Mouse (Mus musculus) lung, adult 2 months (tissue): Measurements from ENCODE around the gene Cacna1g. TPM values are rescaled to one million over a fixed set of nuclear protein-coding genes. Genes with fewer than 3 reads are reported as not detected.

Source experiments
- DNase-seq: peaks from one replicate; pipeline ENCODE4 v3.0.0; 2022
- H3K4me1 ChIP-seq: fragments of 200-500 bp; 2 replicates; pipeline ENCODE4 v1.6.1; 2011; ENCODE audit warnings: low read length; ENCODE audit not compliant: control insufficient read depth, insufficient read depth
- H3K4me3 ChIP-seq: fragments of 200-500 bp; replicated peaks from 2 replicates; pipeline ENCODE3; 2011; ENCODE audit warnings: low read depth, mild to moderate bottlenecking, control low read depth, low read length; ENCODE audit errors: extremely low read depth
- CTCF ChIP-seq: fragments of 200-500 bp; IDR thresholded peaks from 2 replicates; pipeline ENCODE4 v1.5.1; 2011; ENCODE audit warnings: mild to moderate bottlenecking, low read length, control low read depth; ENCODE audit not compliant: insufficient read depth
- POLR2A ChIP-seq: fragments of 200-500 bp; IDR thresholded peaks from 2 replicates; pipeline ENCODE4 v1.6.1; 2011; ENCODE audit warnings: low read depth, mild to moderate bottlenecking, control low read depth, low read length, borderline replicate concordance; ENCODE audit errors: extremely low read depth
- WGBS: fragments of 180-500 bp; shearing (Covaris S2); methylation state at CpG from one replicate; pipeline ENCODE4 v1.1.7; 2018; 5-methylcytosine and 5-hydroxymethylcytosine counted together
- polyA plus RNA-seq: library from polyadenylated mRNA; depleted of rRNA; stranded (reverse); fragments of >200 nt; gene quantifications from 2 replicates; pipeline ENCODE4 v1.2.3, GENCODE M21; 2012; rRNA removed

Gene Cacna1g
- 3.5 and 4.3 TPM in 2 replicates for polyA plus RNA-seq

- Histone ChIP-seq H3K4me3 (peak within 1 kb of the TSS; percentile 10), H3K4me1 (peaks cover 4% of the 10 kb centered on the region; the same call in 1 of the 2 replicates)
- under 1% methylated on average over 60 of the region's 71 CpGs for WGBS
- DNase-seq: peak; percentile 83
- TF ChIP-seq CTCF (no peak), POLR2A (no peak)
Observed at GRCm38 (mm10) chr11:94473707-94474543, at the start of gene Cacna1g. Cacna1g (minus strand) TSS chr11:94474198.

GRCm38 (mm10) chr11:94521219-94521843 lies 47.3 kb upstream of the Cacna1g start, which contains the start of gene Mycbpap:
Mycbpap (minus strand) TSS chr11:94521742.
- peak; percentile 79 for DNase-seq
- peak within 1 kb of the TSS; percentile 68 for H3K4me3 ChIP-seq
- H3K4me1 ChIP-seq: no peaks in the 10 kb centered on the region; the same call in 1 of the 2 replicates
- TF ChIP-seq POLR2A (0 out of 2 replicates have a peak, but pooled peaks have one; percentile 14), CTCF (no peak)
- 3% methylated on average over 42 of the region's 42 CpGs for WGBS

GRCm38 (mm10) chr11:94513452-94513851 lies 39.5 kb upstream of the Cacna1g start:
- WGBS: 43% methylated on average over 8 of the region's 9 CpGs
- Histone ChIP-seq H3K4me3 (no peak overlapping the region), H3K4me1 (0 out of 2 replicates have a peak, but pooled peaks cover 2% of the 10 kb centered on the region)
- no peak for DNase-seq
- no peak for TF ChIP-seq CTCF

- Histone ChIP-seq H3K4me3 (no peak overlapping the region), H3K4me1 (0 out of 2 replicates have a peak, but pooled peaks cover 2% of the 10 kb centered on the region)
- no peak for DNase-seq
- TF ChIP-seq POLR2A: no peak
- TF ChIP-seq CTCF: no peak
- WGBS: 69% methylated on average over 10 of the region's 10 CpGs
Observed at GRCm38 (mm10) chr11:94508976-94509375, 35.0 kb upstream of the Cacna1g start.

GRCm38 (mm10) chr11:94501482-94501881 lies 27.5 kb upstream of the Cacna1g start:
- Histone ChIP-seq H3K4me3 (no peak overlapping the region), H3K4me1 (peaks cover 5% of the 10 kb centered on the region)
- DNase-seq: no peak
- no peak for TF ChIP-seq CTCF
- no peak for TF ChIP-seq POLR2A
- 68% methylated on average over 8 of the region's 8 CpGs for WGBS

- H3K4me3 ChIP-seq: peak overlapping the region; percentile 70
- DNase-seq: no peak
- H3K4me1 ChIP-seq: peaks cover 5% of the 10 kb centered on the region
- 35% methylated on average over 8 of the region's 8 CpGs for WGBS
- TF ChIP-seq CTCF (no peak), POLR2A (no peak)
Observed at GRCm38 (mm10) chr11:94500362-94500761, 26.4 kb upstream of the Cacna1g start.

- TF ChIP-seq CTCF: no peak
- peak; percentile 66; the same call in 1 of the 2 replicates for TF ChIP-seq POLR2A
- peaks cover 5% of the 10 kb centered on the region for H3K4me1 ChIP-seq
- WGBS: 2% methylated on average over 26 of the region's 26 CpGs
- H3K4me3 ChIP-seq: peak within 1 kb of the TSS; percentile 70
- peak; percentile 71 for DNase-seq
Observed at GRCm38 (mm10) chr11:94499661-94500152, 25.7 kb upstream of the Cacna1g start, which contains the start of gene Epn3. Epn3 (minus strand) TSS chr11:94499974.

- TF ChIP-seq POLR2A: no peak
- no peak for TF ChIP-seq CTCF
- Histone ChIP-seq H3K4me1 (peaks cover 5% of the 10 kb centered on the region), H3K4me3 (peak overlapping the region; percentile 63)
- DNase-seq: no peak
- WGBS: 3% methylated on average over 2 of the region's 2 CpGs
Observed at GRCm38 (mm10) chr11:94499035-94499434, 25.0 kb upstream of the Cacna1g start.
